Mouse (Mus musculus): Measurements from ENCODE around the gene Vsig10l. TPM values are rescaled to one million over a fixed set of nuclear protein-coding genes. Genes with fewer than 3 reads are reported as not detected.

The Vsig10l gene
- 1 to 10 TPM; 1.2 to 3.1 TPM for total RNA-seq (2023)

GRCm38 (mm10) chr7:43462851-43463250 is at the start of gene Vsig10l:
TSS of gene Vsig10l (plus strand) at chr7:43463151.

GRCm38 (mm10) chr7:43427406-43427805 is 35.5 kb upstream of the Vsig10l start, which contains the start of gene Lim2:
TSS of gene Lim2 (plus strand) at chr7:43427670.

GRCm38 (mm10) chr7:43436341-43437255 is 26.4 kb upstream of the Vsig10l start, which contains the start of gene Nkg7:
TSS of gene Nkg7 (plus strand) at chr7:43437073.

GRCm38 (mm10) chr7:43440482-43440881 is 22.5 kb upstream of the Vsig10l start, which contains the start of gene Cldnd2:
TSS of gene Cldnd2 (plus strand) at chr7:43440782.

GRCm38 (mm10) chr7:43443917-43444293 is 19.0 kb upstream of the Vsig10l start, which contains the start of the genes Etfb and Gm45233:
TSS of gene Etfb (plus strand) at chr7:43444083.
TSS of gene Gm45233 (plus strand) at chr7:43444128.

GRCm38 (mm10) chr7:43489631-43490125 is 26.7 kb downstream of the Vsig10l start, which contains the start of gene Iglon5:
TSS of gene Iglon5 (minus strand) at chr7:43490075.

Other genes starting within 250 kb of the Vsig10l start
- 10 to 100 TPM; 34.6 to 35.1 TPM for gene Zfp715, start 149.9 kb upstream of the Vsig10l start, total RNA-seq (2023)
- under 1 TPM; 0.35 to 0.47 TPM for gene Siglecf, start 111.8 kb upstream of the Vsig10l start, total RNA-seq (2023)
- 100 to 1,000 TPM; 423 to 427 TPM for gene Siglecg, start 54.9 kb upstream of the Vsig10l start, total RNA-seq (2023)
- not detected for gene Lim2, start 35.5 kb upstream of the Vsig10l start, total RNA-seq (2023)
- gene Nkg7, start 26.1 kb upstream of the Vsig10l start, total RNA-seq (2023) = 1 to 10 TPM; 1.5 to 2.1 TPM
- not detected for gene Cldnd2, start 22.4 kb upstream of the Vsig10l start, total RNA-seq (2023)
- 10 to 100 TPM; 40.2 to 43.3 TPM for gene Etfb, start 19.1 kb upstream of the Vsig10l start, total RNA-seq (2023)
- not detected for gene Gm45233, start 19.0 kb upstream of the Vsig10l start, total RNA-seq (2023)
- gene Iglon5, start 26.9 kb downstream of the Vsig10l start, total RNA-seq (2023) = not detected
- gene 4931406B18Rik, start 42.8 kb downstream of the Vsig10l start, total RNA-seq (2023) = not detected
- 1 to 10 TPM; 1.0 to 2.3 TPM for gene Cd33, start 81.3 kb downstream of the Vsig10l start, total RNA-seq (2023)
- gene Zfp658, start 99.1 kb downstream of the Vsig10l start, total RNA-seq (2023) = 1 to 10 TPM; 2.5 to 3.0 TPM
- gene Zfp719, start 116.5 kb downstream of the Vsig10l start, total RNA-seq (2023) = 1 to 10 TPM; 7.8 to 9.9 TPM
- not detected for gene Zfp819, start 144.0 kb downstream of the Vsig10l start, total RNA-seq (2023)
- gene Ceacam18, start 171.6 kb downstream of the Vsig10l start, total RNA-seq (2023) = not detected
- 1 to 10 TPM in 1 of 2 experiments, under 1 TPM in 1; 0.30 to 1.7 TPM for gene Siglece, start 197.0 kb downstream of the Vsig10l start, total RNA-seq (2023)
- gene Ctu1, start 208.9 kb downstream of the Vsig10l start, total RNA-seq (2023) = 10 to 100 TPM in 1 of 2 experiments, 1 to 10 TPM in 1; 5.8 to 10.3 TPM
- gene Klk14, start 227.3 kb downstream of the Vsig10l start, total RNA-seq (2023) = not detected
- gene Klk13, start 249.4 kb downstream of the Vsig10l start, total RNA-seq (2023) = not detected

Measured in B cell, adult 67 days (primary cell).